Mouse (Mus musculus) mouse trophoblast stem cell (cell line): ENCODE measurements at regions not wholly inside any gene's neighbourhood (a gene's known extent, or its start where the extent isn't known, plus 50 kb on each side); places are given as distances from the start of the nearest gene placed in this dataset.
"Not testable (repeated sequence)": the region's sequence is repeated elsewhere in the genome, so short reads cannot be mapped to it uniquely, and the experiment has no call there.

Experiments used
- in situ Hi-C, 2 experiments: fragments of 300-500 bp; cut with MseI, MboI; formaldehyde crosslinking; loops; 2 replicates in 1 of 2; 3 replicates in 1 of 2; pipeline ENCODE4 v1.15.1; 2025

DNA sequence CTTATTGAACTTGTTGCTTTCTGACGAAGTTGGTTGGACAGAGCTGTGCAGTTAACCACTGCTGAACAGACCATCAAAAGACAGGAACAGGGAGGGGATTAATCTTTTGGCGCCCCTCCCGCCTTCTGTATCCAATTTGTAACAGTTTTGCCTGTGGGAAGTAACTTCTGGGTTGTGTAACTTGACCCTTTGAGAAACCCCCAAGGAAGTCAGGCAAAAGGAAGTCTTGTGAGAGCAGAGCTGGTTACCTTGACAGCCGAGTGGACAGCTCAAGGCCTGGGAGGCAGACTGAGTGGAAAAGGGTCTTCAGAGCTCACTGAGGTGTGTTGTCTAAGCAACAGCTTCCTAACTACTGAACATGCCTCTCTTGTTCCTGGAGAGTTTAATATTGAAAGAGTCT lies 75.8 kb upstream of the Hao2 start:
- in situ Hi-C loops: no loop called here

GRCm38 (mm10) chr3:98975777-98976176 lies 82.7 kb upstream of the Hao2 start:
- in situ Hi-C loops: loop anchor here (5.0 kb wide), 2 partner anchors 58 to 63 kb away; no protein-coding TSS in a partner anchor

DNA sequence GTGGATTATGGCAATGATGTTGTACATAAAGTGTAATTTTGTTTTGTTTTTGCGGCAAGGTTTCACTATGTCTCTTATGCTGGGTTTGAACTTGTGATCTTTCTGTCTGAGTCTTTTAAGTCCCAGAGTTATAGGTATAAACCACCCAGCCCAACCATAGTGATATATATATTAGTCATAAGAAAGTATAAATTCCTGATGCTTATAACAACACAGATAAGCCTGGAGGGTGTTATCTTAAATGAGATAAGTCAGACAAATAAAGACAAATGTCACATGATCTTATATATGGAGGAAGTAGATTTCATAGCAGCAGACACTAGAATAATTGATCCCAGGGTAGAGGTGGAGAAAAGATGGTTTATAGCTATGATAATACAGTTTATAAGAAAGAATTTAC lies 89.7 kb upstream of the Hao2 start:
- in situ Hi-C loops: no loop called here

GRCm38 (mm10) chr3:98987266-98987665 lies 94.2 kb upstream of the Hao2 start:
- in situ Hi-C loops: not testable (repeated sequence)

- in situ Hi-C loops: no loop called here
Observed at GRCm38 (mm10) chr3:98990801-98991200, 97.8 kb upstream of the Hao2 start.

- in situ Hi-C loops: no loop called here
Observed at GRCm38 (mm10) chr3:98991276-98991675, 98.2 kb upstream of the Hao2 start.

DNA sequence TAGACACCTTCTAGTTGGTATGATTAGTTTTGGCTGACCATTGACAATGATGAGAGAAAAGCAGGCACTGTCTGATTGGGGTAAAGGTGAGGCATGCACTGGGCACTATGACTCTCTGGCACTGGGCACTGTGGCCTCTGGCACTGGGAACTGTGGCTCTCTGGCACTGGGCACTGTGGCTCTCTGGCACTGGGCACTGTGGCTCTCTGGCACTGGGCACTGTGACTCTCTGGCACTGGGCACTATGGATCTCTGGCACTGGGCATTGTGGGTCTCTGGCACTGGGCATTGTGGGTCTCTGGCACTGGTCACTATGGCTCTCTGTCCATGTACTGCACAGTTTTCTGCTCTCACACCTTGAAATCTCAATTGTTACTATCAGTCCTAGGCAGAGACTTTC lies 101.0 kb upstream of the Hao2 start:
- in situ Hi-C loops: no loop called here

GRCm38 (mm10) chr3:99030636-99031035 lies 110.2 kb upstream of the Wars2 start:
- in situ Hi-C loops: no loop called here

DNA sequence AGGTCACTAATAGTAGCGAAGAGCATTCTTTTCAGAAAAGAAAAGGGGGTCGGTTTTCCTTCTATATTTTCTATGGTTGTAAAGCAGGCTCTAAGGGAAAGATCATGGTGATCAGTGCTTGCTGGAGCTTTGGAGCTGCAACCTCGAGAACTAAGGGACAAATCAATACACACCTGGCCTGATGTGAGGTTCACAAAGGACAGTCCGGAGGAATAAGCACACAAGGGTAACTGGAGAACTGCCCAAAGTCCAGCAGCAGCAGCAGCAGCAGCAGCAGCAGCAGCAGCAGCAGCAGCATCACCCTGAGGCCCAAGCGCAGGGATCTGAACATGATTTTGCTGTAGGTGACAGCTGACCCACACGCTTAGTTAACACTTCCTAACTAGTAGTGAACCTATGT lies 94.7 kb upstream of the Wars2 start:
- in situ Hi-C loops: no loop called here

DNA sequence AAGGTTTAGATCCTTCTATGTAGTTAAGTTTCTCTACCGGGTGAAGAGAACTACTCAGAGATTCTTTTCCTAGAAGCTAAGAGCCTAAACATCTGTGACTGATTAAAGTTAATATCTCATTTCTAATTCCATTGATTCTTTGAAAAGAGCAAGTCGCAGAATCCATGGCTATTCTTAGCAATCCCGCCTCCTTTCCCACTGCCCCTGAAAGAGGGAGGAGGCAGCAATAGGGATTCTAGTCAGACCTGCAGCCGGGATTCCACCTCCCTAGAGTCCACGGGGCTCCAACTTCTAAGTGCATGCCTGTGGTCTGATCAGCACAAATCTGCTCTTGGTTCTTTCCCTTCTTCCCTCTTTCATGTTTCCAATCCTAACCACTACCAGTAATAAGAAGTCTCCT lies 93.7 kb upstream of the Wars2 start:
- in situ Hi-C loops: no loop called here

DNA sequence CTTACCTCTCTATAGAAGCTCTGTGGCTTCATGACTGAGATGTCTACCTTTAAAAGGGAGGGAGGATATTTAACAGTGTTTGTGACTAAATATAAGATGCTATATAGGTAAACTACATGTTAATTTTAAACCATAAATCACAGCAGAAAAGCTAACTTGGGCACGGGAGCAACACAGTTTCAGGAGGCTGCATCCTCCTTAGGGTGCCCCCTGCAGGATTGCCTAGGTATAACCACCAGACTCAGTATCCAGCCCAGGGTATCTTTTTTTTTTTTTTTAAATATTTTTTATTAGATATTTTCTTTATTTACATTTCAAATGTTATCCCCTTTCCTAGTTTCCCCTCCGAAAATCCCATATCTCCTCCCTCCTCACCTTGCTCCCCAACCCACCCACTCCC lies 91.6 kb upstream of the Wars2 start:
- in situ Hi-C loops: no loop called here

DNA sequence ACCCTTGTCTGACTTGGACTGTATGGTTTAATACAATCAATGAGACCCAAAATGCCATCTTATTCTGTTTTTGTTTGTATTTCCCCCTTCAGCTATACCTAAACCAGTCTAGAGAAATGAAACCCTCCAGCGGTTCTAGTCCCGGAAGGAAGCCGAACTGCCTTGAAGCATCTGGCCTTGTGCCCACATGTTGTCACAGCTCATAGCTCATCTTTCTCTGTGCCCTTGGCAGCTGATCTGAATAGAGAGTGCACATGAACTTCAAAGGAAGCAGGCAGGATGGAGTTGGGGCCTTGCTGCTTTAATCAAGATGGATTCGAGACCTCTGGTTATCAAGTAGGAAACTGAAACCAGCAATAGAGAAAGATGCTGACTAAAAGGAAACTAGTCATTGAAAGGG lies 88.7 kb upstream of the Wars2 start:
- in situ Hi-C loops: no loop called here

GRCm38 (mm10) chr3:99067168-99067567 lies 73.7 kb upstream of the Wars2 start:
- in situ Hi-C loops: no loop called here
